Mouse (Mus musculus) C2C12 (cell line): ENCODE results near the gene Ost4.

ENCODE experiments used
- CEBPB ChIP-seq: IDR thresholded peaks from one replicate; pipeline ENCODE4 v1.6.1; 2011; ENCODE audit warnings: low read depth, mild to moderate bottlenecking, control low read depth, moderate library complexity
- CTCF ChIP-seq: IDR thresholded peaks from one replicate; pipeline ENCODE4 v1.5.1; 2011; ENCODE audit not compliant: control insufficient read depth, insufficient read depth, insufficient read length
- MAX ChIP-seq: IDR thresholded peaks from one replicate; pipeline ENCODE4 v1.6.1; 2011; ENCODE audit warnings: mild to moderate bottlenecking, control low read depth
- MYOD1 ChIP-seq: IDR thresholded peaks from one replicate; pipeline ENCODE4 v1.6.1; 2011; ENCODE audit warnings: low read depth; ENCODE audit not compliant: control insufficient read depth, insufficient read length

GRCm38 (mm10) chr5:30930846-30931245 is 23.3 kb upstream of the Ost4 start:
- TF ChIP-seq CTCF (no peak), MYOD1 (no peak), MAX (no peak), CEBPB (no peak)
